Mouse (Mus musculus) forebrain, embryonic 12.5 days (tissue): Measurements from ENCODE around the gene Asna1. TPM values are rescaled to one million over a fixed set of nuclear protein-coding genes. Genes with fewer than 3 reads are reported as not detected.

Experiments used
- ATAC-seq: fragments of 200-750 bp; cut with Nextera tagmentation; 2 replicates; pipeline ENCODE4 v1.8.0; 2017; ENCODE audit warnings: moderate TSS enrichment; ENCODE audit not compliant: low FRiP score
- H3K27ac ChIP-seq: fragments of 300-500 bp; sonication (generic); 2 replicates; pipeline ENCODE4 v1.5.1; 2016; ENCODE audit warnings: mild to moderate bottlenecking
- H3K27me3 ChIP-seq: fragments of 300-500 bp; sonication (generic); 2 replicates; pipeline ENCODE4 v1.6.1; 2016; ENCODE audit warnings: mild to moderate bottlenecking
- H3K36me3 ChIP-seq: fragments of 300-500 bp; sonication (generic); replicated peaks from 2 replicates; pipeline ENCODE4 v1.6.1; 2016; ENCODE audit warnings: mild to moderate bottlenecking
- H3K4me1 ChIP-seq: fragments of 300-500 bp; sonication (generic); 2 replicates; pipeline ENCODE4 v1.6.1; 2016
- H3K4me2 ChIP-seq: fragments of 300-500 bp; sonication (generic); 2 replicates; pipeline ENCODE4 v1.6.1; 2016; ENCODE audit warnings: mild to moderate bottlenecking, moderate library complexity
- H3K4me3 ChIP-seq: fragments of 300-500 bp; sonication (generic); replicated peaks from 2 replicates; pipeline ENCODE4 v1.5.1; 2016; ENCODE audit warnings: mild to moderate bottlenecking
- H3K9ac ChIP-seq: fragments of 300-500 bp; sonication (generic); 2 replicates; pipeline ENCODE4 v1.6.1; 2016; ENCODE audit warnings: mild to moderate bottlenecking
- H3K9me3 ChIP-seq: fragments of 300-500 bp; sonication (generic); 2 replicates; pipeline ENCODE4 v1.6.1; 2016
- WGBS: fragments of 180-500 bp; shearing (Covaris S2); methylation state at CpG from one replicate; pipeline ENCODE4 v1.1.7; 2016; 5-methylcytosine and 5-hydroxymethylcytosine counted together
- polyA plus RNA-seq: library from polyadenylated mRNA; unstranded; fragments of >200 nt; fragmentation: Nextera tagmentation; extraction: Ambion mirVana; gene quantifications from 2 replicates; pipeline ENCODE4 v1.2.1, GENCODE M21; 2016

Gene Asna1
- polyA plus RNA-seq, 1 experiment from 2014 or later = 140 TPM

DNA sequence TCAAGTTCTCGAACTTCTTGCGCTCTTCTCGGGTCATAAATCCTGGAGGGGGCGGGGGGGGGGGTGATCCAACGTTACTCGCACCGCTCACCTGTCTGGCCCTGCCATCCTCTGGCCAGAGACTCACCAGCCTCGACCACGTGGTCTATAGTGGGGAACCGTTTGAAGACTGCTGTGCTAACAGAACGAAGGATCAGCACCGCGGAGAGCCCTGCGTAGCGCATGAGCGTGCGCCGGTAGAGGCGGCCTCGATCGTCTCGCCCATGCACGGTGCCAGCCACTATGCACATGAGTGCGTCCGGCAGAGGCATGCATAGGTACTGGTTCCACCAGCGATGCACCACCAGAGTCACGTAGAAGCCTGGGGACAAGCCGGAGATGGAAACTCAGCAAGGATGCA lies 13.8 kb downstream of the Asna1 start:
- H3K4me2 ChIP-seq = no peak overlapping the region
- H3K27ac ChIP-seq = no peak overlapping the region
- no peaks in the 10 kb centered on the region for H3K36me3 ChIP-seq
- peaks cover 6% of the 10 kb centered on the region for H3K4me1 ChIP-seq
- WGBS = 21% methylated on average over 28 of the region's 28 CpGs
- H3K9ac ChIP-seq = no peak overlapping the region
- 0 out of 2 replicates have a peak, but pooled peaks cover 5% of the 10 kb centered on the region for H3K9me3 ChIP-seq
- H3K4me3 ChIP-seq = no peak overlapping the region
- peaks cover 74% of the 10 kb centered on the region for H3K27me3 ChIP-seq
- no peak for ATAC-seq

DNA sequence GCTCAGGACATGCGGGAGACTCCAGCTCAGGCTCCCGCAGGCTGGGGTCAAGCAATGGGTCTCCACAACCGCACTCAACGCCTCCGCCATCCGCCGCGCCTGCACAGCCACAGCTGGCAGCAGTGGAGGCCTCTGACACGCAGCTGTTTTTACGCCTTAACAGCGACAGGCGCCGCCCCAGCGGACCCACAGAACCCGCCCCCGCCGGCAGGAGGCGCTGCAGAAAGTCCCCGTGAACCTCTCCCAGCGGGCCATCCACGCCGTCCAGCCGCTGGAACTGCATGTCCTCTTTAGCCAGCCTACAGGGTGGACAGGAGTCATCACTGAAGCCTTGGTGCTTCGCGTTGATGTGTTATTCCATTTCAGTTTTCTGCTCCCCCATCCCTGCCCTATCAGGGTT lies 17.4 kb downstream of the Asna1 start:
- H3K36me3 ChIP-seq = no peaks in the 10 kb centered on the region
- H3K27me3 ChIP-seq = peaks cover 54% of the 10 kb centered on the region
- 17% methylated on average over 25 of the region's 25 CpGs for WGBS
- no peak for ATAC-seq
- H3K4me3 ChIP-seq = no peak overlapping the region
- H3K27ac ChIP-seq = no peak overlapping the region
- H3K9ac ChIP-seq = no peak overlapping the region
- no peaks in the 10 kb centered on the region for H3K4me1 ChIP-seq
- 0 out of 2 replicates have a peak, but pooled peaks cover 5% of the 10 kb centered on the region for H3K9me3 ChIP-seq
- H3K4me2 ChIP-seq = no peak overlapping the region

DNA sequence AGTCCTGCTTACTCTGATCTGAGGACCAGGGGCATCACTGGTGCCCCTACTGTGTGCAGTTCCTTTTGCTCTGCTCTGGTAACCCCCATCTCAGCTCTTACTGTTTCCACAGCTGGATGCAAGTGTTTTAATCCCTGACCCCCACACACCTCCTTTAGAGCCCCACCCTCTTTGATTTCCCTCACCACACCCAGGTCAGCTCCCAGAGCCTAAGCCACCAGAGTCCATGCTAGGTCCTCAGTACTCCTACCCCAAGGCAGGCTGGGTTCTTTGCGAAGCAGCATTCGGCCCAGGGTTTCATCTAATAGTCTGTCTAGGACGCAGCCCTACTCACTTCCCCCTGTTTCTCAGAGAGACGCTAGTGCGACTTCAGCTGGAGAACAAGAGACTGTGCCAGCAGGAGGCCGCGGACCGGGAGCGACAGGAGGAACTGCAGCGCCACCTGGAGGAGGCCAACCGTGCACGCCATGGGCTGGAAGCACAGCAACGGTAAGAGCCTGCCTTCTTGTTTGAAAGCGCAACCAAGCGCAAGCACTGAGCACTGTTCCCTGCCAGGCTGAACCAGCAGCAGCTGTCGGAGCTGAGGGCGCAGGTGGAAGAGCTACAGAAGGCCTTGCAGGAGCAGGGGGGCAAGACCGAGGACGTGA lies 27.3 kb downstream of the Asna1 start:
- ATAC-seq = peak; percentile 81
- Histone ChIP-seq H3K27me3 (peaks cover 21% of the 10 kb centered on the region), H3K4me1 (peaks cover 14% of the 10 kb centered on the region), H3K27ac (no peak overlapping the region), H3K9me3 (no peaks in the 10 kb centered on the region), H3K4me2 (peak overlapping the region; percentile 42), H3K4me3 (peak overlapping the region; percentile 10; the same call in 1 of the 2 replicates), H3K9ac (no peak overlapping the region; the same call in 1 of the 2 replicates), H3K36me3 (no peaks in the 10 kb centered on the region; the same call in 1 of the 2 replicates)
- under 1% methylated on average over 19 of the region's 19 CpGs for WGBS

DNA sequence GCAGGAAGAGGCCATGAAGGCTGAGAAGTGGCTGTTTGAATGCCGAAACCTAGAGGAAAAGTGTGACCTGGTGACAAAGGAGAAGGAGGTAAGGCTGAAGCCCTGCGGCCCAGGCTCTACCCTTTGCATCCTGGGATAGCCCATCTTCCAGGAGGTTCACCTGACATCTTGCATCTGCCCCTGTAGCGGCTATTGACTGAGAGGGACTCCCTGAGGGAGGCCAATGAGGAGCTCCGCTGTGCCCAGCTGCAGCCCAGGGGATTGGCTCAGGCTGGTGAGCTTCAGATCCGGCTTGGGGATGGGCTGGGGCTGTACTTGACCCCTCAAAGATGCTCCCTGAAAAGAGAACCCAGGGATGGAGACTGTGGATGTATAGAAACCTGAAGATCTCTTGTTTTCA lies 28.1 kb downstream of the Asna1 start:
- 74% methylated on average over 5 of the region's 5 CpGs for WGBS
- no peak overlapping the region for H3K4me2 ChIP-seq
- no peaks in the 10 kb centered on the region for H3K9me3 ChIP-seq
- H3K27ac ChIP-seq = no peak overlapping the region
- H3K4me3 ChIP-seq = no peak overlapping the region
- H3K4me1 ChIP-seq = peaks cover 14% of the 10 kb centered on the region
- peaks cover 24% of the 10 kb centered on the region for H3K27me3 ChIP-seq
- H3K36me3 ChIP-seq = no peaks in the 10 kb centered on the region; the same call in 1 of the 2 replicates
- H3K9ac ChIP-seq = no peak overlapping the region
- ATAC-seq = no peak

DNA sequence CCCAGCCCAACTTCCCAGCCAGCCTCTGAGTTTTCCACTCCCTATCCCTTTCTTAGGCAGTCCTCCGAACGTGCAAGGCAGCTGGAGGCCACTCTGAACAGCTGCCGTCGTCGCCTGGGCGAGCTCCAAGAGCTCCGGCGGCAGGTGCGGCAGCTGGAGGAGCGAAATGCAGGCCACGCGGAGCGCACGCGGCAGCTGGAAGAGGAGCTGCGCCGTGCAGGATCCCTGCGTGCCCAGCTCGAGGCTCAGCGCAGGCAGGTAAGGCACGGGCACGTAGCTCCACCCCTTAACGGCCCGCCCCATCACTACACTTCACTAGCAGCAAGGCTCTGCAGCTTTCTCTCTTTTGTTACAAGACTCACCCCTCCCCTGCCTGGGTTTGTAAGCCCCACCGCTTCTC lies 29.4 kb downstream of the Asna1 start:
- H3K9me3 ChIP-seq = no peaks in the 10 kb centered on the region
- WGBS = 29% methylated on average over 25 of the region's 25 CpGs
- peak overlapping the region; percentile 27; the same call in 1 of the 2 replicates for H3K4me2 ChIP-seq
- ATAC-seq = no peak
- H3K9ac ChIP-seq = no peak overlapping the region
- no peaks in the 10 kb centered on the region; the same call in 1 of the 2 replicates for H3K36me3 ChIP-seq
- peaks cover 20% of the 10 kb centered on the region for H3K4me1 ChIP-seq
- H3K27me3 ChIP-seq = peaks cover 24% of the 10 kb centered on the region
- 0 out of 2 replicates have a peak overlapping the region, but pooled peaks have one; percentile 9 for H3K27ac ChIP-seq
- H3K4me3 ChIP-seq = peak overlapping the region; percentile 5; the same call in 1 of the 2 replicates

DNA sequence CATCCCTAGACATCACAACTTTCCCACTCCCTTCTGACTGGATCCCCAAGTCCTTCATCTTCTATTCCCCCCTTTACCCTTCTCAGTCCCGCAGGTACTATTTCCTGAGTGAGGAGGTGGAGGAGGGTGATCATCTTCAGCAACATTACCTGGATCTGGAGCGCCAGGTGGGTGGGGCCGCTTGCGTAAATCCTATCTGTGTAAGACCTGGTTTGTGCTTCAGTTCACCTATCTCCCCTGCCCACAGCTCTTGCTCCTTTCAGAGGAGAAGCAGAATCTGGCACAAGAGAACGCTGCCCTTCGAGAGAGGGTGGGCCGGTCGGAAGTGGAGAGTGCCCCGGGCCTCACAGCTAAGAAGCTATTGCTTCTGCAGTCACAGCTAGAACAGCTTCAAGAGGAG lies 30.7 kb downstream of the Asna1 start:
- 95% methylated on average over 9 of the region's 9 CpGs for WGBS
- Histone ChIP-seq H3K4me2 (no peak overlapping the region), H3K27me3 (peaks cover 25% of the 10 kb centered on the region)

DNA sequence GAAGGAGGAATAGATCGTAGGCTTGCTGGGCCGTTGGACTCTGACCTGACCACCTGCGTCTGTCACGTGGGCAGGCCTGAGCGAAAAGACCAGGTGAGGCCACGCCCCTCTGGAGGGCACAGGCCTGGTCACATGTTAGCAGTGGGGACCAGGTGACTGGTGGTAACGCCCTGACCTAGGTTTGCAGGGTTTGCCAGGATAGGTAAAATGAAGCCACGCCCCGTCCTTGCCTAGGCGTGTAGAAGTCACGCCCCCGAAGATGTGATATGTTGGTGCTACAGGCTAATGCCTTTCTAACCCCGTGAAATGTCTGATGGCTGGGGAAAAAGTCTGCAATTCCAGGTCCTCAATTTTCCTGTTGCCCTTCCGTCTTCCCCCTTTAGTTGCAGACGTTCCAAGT lies 34.2 kb downstream of the Asna1 start:
- H3K4me3 ChIP-seq = peak overlapping the region; percentile 56
- H3K4me1 ChIP-seq = peaks cover 24% of the 10 kb centered on the region
- H3K36me3 ChIP-seq = no peaks in the 10 kb centered on the region; the same call in 1 of the 2 replicates
- peak; percentile 30 for ATAC-seq
- H3K4me2 ChIP-seq = peak overlapping the region; percentile 92
- H3K9me3 ChIP-seq = no peaks in the 10 kb centered on the region
- 1% methylated on average over 15 of the region's 15 CpGs for WGBS
- peaks cover 54% of the 10 kb centered on the region for H3K27me3 ChIP-seq
- no peak overlapping the region for H3K27ac ChIP-seq
- H3K9ac ChIP-seq = peak overlapping the region; percentile 75

More for the DNA sequence above, 30.7 kb downstream of the Asna1 start:
- Histone ChIP-seq H3K4me1 (peaks cover 23% of the 10 kb centered on the region), H3K9me3 (no peaks in the 10 kb centered on the region), H3K27ac (no peak overlapping the region), H3K9ac (no peak overlapping the region), H3K36me3 (no peaks in the 10 kb centered on the region; the same call in 1 of the 2 replicates), H3K4me3 (no peak overlapping the region)
- ATAC-seq = no peak

DNA sequence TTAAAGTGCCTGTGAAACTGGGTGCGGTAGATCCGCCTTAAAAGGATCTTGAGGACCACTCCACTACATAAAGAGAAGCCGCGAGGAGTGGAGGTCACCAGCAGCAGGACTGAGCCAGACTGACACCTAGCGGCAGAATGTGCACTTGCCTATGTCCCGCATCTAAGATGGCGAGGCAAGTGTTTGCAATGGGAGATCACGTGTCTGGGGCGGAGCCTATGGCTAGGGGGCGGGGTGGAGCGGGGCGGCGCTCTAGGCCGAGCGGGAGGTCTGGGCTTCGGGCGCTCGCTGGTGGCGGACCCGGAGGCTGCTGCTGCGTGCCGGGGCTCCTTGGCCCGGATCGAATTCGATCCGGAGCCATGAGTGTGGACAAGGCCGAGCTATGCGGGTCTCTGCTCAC lies 34.7 kb downstream of the Asna1 start, which contains the start of gene Hook2:
TSS of gene Hook2 (plus strand) at position 255 of the 400 bp plus-strand sequence.
- WGBS = under 1% methylated on average over 26 of the region's 28 CpGs
- peak within 1 kb of the TSS; percentile 92 for H3K4me2 ChIP-seq
- H3K36me3 ChIP-seq = no peaks in the 10 kb centered on the region; the same call in 1 of the 2 replicates
- peaks cover 25% of the 10 kb centered on the region for H3K4me1 ChIP-seq
- H3K27ac ChIP-seq = peak within 1 kb of the TSS; percentile 59
- H3K4me3 ChIP-seq = peak within 1 kb of the TSS; percentile 56
- ATAC-seq = peak; percentile 93
- peak within 1 kb of the TSS; percentile 75 for H3K9ac ChIP-seq
- H3K9me3 ChIP-seq = no peaks in the 10 kb centered on the region
- H3K27me3 ChIP-seq = peaks cover 54% of the 10 kb centered on the region

DNA sequence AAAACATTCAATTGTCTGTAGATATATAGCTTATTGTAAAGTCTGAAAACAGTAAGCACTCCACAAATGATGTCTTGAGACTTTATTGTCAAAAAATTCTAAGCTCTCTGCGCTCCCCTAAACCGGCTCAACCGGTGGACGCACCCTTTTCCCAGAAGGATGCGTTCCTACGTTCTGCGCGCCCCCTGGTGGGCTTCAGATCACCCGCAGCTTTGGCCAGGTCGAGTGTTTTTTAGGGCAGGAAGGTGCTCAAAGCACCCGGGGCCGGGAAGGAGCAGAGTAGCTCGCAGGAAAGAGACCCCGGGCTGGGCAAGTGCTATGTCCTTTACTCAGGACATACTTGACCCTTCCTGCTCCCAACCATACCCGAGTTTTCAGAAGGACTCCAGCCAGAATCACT lies 35.3 kb downstream of the Asna1 start:
- peaks cover 56% of the 10 kb centered on the region for H3K27me3 ChIP-seq
- H3K4me3 ChIP-seq = peak overlapping the region; percentile 56
- peak overlapping the region; percentile 63 for H3K9ac ChIP-seq
- H3K4me1 ChIP-seq = peaks cover 31% of the 10 kb centered on the region
- H3K9me3 ChIP-seq = no peaks in the 10 kb centered on the region
- H3K4me2 ChIP-seq = peak overlapping the region; percentile 92
- under 1% methylated on average over 15 of the region's 15 CpGs for WGBS
- H3K36me3 ChIP-seq = no peaks in the 10 kb centered on the region; the same call in 1 of the 2 replicates
- peak overlapping the region; percentile 59 for H3K27ac ChIP-seq
- peak; percentile 42 for ATAC-seq

DNA sequence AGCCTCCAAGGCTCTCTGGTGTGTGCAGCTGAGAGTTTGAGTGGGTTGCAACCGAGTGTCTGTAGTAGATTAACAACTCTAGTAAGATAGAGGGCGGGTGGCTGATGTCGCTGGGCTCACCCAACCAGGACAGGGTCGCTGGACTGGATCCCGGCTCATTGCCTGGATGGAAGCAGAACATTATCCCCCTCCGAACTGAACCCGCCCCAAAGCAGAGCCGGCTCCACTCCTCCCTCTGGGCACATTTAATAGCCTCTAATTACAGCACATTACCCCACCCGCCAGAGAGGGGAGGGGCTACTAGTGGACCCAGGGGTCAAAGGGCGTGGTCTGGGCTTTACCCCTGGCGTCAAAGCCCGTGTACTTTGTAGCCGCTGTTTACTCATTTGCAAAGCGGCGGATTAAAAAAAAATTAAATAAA lies 35.8 kb downstream of the Asna1 start:
- no peak overlapping the region for H3K9ac ChIP-seq
- H3K27me3 ChIP-seq = peaks cover 57% of the 10 kb centered on the region
- no peaks in the 10 kb centered on the region for H3K9me3 ChIP-seq
- peaks cover 36% of the 10 kb centered on the region for H3K4me1 ChIP-seq
- ATAC-seq = no peak
- no peak overlapping the region for H3K4me3 ChIP-seq
- H3K36me3 ChIP-seq = no peaks in the 10 kb centered on the region
- peak overlapping the region; percentile 92 for H3K4me2 ChIP-seq
- 15% methylated on average over 15 of the region's 15 CpGs for WGBS
- H3K27ac ChIP-seq = no peak overlapping the region

DNA sequence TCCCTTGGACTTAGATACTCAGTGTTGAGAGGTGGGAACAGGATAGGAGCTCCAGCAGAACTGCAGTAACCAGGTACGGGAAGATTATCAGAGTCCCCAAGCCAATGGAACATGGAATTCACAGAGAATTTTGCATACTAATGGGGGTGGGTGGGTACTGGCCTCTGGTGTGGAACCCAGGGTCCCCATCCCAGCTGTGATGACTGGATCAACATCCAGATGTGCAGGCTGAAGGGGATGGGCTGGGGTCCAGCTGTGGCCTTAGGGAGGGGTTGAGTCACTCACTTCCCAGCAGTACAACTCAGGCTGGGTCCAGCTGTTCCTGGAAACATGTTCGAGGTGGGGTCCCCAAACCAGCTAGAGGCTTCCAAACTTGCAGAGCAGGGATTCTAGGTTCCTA lies 37.2 kb downstream of the Asna1 start:
- H3K4me3 ChIP-seq = no peak overlapping the region
- no peaks in the 10 kb centered on the region for H3K36me3 ChIP-seq
- H3K9ac ChIP-seq = no peak overlapping the region
- peaks cover 36% of the 10 kb centered on the region for H3K4me1 ChIP-seq
- H3K27me3 ChIP-seq = peaks cover 64% of the 10 kb centered on the region
- H3K27ac ChIP-seq = no peak overlapping the region
- no peak overlapping the region for H3K4me2 ChIP-seq
- WGBS = 78% methylated on average over 2 of the region's 2 CpGs
- H3K9me3 ChIP-seq = no peaks in the 10 kb centered on the region
- ATAC-seq = no peak

DNA sequence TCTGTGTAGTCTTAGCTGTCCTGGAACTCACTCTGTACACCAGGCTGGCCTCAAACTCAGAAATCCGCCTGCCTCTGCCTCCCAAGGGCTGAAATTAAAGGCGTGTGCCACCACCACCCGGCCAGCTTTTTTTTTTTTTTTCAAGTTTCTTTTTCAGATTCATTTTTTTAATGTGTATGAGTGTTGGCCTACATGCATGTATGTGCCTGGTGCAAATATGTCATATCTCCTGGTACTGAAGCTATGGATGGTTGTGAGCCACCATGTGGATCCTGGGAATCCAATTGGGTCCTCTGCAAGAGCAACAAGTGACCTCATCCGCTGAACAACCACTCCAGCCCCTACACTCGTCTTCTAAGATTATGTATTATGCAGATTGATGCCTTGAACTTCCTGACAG lies 37.7 kb downstream of the Asna1 start:
- peaks cover 64% of the 10 kb centered on the region for H3K27me3 ChIP-seq
- no peak for ATAC-seq
- no peak overlapping the region for H3K4me3 ChIP-seq
- H3K4me2 ChIP-seq = no peak overlapping the region
- H3K4me1 ChIP-seq = peaks cover 36% of the 10 kb centered on the region
- 82% methylated on average over 5 of the region's 5 CpGs for WGBS
- H3K9ac ChIP-seq = no peak overlapping the region
- H3K27ac ChIP-seq = no peak overlapping the region
- H3K36me3 ChIP-seq = no peaks in the 10 kb centered on the region
- H3K9me3 ChIP-seq = no peaks in the 10 kb centered on the region
